Mouse (Mus musculus): ENCODE results near the gene Atn1. TPM values are rescaled to one million over a fixed set of nuclear protein-coding genes. Genes with fewer than 3 reads are reported as not detected.

Atn1 gene
- total RNA-seq, 2 experiments from 2014 or later, result 138 to 150 TPM

DNA sequence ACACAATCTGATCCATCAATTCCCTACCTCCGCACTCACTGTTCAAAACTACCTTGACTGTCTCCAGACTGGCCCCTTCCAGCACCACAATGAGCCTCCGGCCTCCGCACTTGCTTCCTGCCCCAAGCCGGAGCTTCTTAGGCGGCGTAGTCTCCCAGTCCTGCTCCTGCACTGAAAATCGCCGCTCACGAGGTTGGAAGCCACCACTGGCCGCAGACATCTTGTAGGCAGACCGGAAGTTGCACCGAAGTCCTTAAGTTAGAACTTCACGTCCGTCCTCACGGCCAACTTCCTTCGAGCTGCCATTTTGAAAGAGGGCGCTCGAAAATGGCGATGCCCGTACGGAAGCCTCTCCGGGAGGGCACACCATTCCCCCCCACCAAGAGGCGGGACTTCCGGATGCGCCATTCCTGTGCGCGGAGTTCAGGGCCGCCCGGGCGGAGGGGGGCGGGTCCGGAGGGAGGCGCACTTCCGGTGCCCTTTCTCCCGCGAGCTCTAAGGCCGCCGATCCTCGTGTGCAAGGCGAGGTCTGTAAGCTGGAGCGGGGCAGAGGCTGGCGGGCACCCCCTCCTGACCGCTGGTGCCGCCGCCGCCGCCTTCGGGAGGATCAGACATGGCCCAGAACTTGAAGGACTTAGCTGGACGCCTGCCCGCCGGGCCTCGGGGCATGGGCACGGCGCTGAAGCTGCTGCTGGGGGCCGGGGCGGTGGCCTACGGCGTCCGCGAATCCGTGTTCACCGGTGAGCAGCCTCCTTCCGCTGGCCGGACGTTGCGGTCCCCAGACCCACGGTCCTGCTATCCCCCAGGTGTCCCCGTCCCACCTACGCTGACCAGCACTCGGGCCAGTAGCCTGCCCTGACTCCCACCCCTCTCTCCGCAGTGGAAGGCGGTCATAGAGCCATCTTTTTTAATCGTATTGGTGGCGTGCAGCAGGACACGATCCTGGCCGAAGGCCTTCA, 44.2 kb downstream of the Atn1 start, which contains the start of the genes Emg1 and Phb2:
TSS of gene Emg1 (minus strand) at position 355 of the 959 bp plus-strand sequence.
TSS of gene Phb2 (plus strand) at position 513 of the 959 bp plus-strand sequence.
- DNase-seq (ENCODE audit: low spot score in 2 of 2), result peak; percentile 96 to 97

GRCm38 (mm10) chr6:124708289-124708889, 47.9 kb downstream of the Atn1 start:
- no peak for DNase-seq (ENCODE audit: low spot score in 2 of 2)

DNA sequence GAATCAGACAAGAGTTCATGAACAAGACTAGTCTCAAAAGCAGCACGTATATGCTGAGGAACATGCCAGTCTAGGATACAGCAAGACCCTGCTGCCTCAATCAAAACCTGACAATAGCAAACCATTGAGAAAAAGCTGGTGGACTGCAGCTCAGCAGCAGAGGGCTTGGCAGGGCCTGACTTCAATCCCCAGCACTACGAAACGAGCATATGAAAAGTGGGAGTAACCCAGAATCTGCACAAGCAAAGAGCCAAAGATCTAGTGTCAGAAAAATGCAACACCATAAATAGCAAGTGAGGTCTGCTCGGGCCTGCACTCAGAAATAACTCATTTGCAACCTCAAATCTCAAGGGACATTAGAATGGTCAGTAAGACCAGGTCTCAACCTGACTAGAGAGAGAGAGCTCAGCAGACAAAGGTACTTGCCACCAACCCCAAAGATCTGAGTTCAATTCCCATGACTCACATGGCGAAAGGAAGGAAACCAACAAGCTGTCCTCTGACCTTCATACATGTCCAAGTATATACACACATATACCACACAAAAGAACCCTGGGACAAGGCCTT, 50.2 kb downstream of the Atn1 start:
- no peak for DNase-seq (ENCODE audit: low spot score in 2 of 2)

- DNase-seq (ENCODE audit: low spot score in 2 of 2), result no peak
Measured at GRCm38 (mm10) chr6:124704417-124704816, 51.9 kb downstream of the Atn1 start.

GRCm38 (mm10) chr6:124703789-124704188, 52.5 kb downstream of the Atn1 start:
- DNase-seq (ENCODE audit: low spot score in 2 of 2), result no peak

DNA sequence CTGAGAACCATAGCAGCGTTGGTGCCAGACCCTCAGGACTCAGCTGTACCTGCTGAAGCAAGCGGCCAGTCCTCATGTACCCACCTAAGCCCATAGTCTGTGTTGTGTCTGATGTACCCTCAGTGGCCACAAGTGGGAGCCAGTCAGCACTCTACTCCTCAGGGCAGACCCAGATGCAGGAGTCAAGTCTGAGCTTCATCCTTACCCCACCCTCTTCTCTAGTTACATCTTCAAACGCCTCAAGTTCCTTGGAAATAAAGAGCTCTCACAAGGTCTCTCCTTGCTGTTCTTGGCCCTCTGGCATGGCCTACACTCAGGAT, 53.6 kb downstream of the Atn1 start:
- peak; percentile 77 to 82 for DNase-seq (ENCODE audit: low spot score in 2 of 2)

DNA sequence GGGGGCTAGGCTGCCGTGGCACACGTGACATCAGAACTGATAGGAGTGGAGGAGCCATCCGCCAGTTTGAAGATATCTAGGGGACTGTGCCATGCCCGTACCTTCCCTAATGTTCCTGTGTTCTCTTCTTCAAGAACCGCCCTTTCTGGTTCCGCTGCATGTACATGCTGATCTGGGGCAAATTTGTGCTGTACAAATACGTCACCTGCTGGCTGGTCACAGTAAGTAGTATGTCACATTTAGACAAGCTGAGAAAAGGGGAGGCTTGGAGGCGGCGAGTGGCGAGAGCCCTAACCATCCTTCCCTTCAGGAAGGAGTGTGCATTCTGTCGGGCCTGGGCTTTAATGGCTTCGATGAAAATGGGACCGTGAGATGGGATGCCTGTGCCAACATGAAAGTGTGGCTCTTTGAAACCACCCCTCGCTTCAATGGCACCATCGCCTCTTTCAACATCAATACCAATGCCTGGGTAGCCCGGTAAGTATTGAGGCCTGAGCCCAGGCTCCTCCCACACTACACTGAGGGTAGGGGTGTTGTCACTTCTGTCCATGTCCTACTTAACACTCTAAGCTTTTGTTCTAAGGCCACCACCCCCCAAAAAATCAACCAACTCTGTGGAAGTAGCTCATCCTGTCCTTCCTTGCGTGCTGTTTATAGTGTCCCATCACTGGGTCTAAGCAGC, 54.1 kb downstream of the Atn1 start:
- no peak for DNase-seq (ENCODE audit: low spot score in 2 of 2)

DNA sequence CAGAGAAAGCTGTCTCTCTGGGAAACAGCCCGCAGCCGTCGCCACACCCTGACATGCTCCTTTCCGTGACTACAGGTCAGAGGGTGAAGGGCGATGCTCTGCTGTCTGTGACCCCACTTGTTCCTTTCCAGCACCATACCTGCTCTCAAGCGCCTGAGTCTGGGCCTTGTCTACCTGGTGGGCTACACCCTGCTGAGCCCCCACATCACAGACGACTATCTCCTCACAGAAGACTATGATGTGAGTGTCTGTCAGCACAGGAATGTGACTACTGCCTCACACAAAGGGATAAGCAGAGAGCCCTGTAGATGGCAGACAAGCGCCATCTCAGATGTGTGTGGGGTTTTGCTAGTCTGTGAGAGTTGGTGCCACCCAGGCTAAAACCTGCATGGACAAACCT, 55.0 kb downstream of the Atn1 start:
- peak in 1 of 2 experiments; percentile 46 for DNase-seq (ENCODE audit: low spot score in 2 of 2)

GRCm38 (mm10) chr6:124699962-124700610, 56.2 kb downstream of the Atn1 start:
- DNase-seq (ENCODE audit: low spot score in 2 of 2), result peak; percentile 56 to 66

- no peak for DNase-seq (ENCODE audit: low spot score in 2 of 2)
Measured at GRCm38 (mm10) chr6:124699366-124699765, 57.0 kb downstream of the Atn1 start.

DNA sequence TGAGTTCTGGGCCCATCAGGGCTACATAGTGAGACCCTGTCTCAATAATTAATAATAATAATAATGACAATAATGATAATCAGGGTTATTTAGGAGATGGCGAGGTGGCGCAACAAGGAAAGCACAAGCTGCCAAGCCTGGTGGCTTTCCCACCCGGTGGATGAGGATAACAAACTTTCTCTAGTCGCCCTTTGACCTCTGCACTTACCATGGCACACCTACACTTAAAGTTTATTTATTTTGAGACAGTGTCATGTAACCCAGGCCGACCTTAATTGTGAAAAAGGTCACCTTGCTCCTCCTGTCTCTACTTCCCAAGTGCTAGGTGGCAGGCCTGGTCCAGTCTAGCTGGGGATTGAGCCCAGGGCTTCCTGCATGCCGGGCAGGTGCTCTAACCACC, 57.6 kb downstream of the Atn1 start:
- no peak for DNase-seq (ENCODE audit: low spot score in 2 of 2)

DNA sequence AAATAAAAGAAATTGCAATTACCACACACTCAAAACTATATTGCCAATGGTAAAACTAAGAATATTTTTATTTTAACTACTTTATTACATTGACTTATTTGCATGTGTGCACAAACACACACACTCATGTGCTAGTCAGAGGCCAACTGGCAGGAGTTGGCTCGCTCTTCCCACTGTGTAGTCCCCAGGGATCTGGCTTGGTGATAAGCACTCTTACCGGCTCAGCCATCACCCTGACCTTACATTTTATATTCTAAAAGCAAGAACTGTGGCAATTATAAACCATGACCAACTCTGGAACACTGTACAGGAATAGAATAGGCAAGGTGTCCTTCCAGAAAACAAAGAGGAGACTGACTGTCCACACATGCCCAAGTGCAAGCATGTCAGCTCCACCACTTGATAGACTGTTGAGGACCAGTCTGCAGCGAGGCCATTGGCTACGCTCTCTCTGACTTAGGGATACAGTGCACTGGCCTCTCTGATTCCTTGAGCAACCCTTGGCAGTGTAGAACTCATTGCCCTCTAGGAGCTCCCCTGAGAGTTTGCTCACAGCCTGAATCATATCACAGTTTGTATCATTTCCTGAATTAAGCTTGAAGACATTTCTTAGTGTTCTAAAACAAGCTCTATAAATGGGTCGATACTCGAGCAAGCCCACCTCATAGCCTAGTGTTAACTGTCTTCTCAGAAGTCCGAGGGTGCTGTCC, 59.7 kb downstream of the Atn1 start:
- DNase-seq (ENCODE audit: low spot score in 2 of 2), result no peak

- DNase-seq (ENCODE audit: low spot score in 2 of 2), result peak; percentile 69 to 71
Measured at GRCm38 (mm10) chr6:124694166-124694955, 62.0 kb downstream of the Atn1 start.

DNA sequence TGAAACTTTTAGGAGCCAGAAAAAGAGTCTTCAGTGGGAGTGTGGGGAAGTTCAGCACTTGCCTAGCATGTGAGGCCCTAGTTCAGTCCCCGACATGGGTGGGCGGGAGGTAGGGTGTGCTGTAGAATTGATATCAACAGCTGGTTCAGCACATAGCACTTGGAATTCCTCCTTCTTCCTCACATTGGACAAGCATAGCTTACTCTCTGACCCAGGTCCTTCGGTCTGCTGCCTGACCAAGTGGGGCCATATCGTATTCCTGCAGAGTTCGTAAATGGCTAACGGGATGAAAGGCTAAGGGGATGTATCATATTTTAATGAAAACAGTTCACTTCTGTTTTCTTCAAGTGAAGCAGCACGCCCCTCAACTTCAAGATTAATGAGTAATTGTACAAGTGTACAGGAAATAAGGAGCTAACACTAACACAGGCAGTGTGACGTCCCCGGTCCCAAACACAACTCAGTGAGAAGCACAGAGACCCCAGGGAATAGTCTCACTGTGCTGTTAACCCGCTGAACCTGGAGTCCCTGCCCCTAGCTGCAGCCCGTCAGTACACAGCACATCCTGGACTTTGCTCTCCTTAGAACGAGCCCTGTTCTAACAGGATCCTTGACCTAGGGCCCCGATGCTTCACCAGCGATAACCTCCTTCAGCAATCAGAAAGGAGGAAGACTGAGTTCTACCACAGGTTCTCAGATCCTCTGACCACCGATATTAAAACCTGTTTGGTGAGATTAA, 62.9 kb downstream of the Atn1 start:
- DNase-seq (ENCODE audit: low spot score in 2 of 2), result no peak

Small RNA genes within 50 kb of the gene (microRNA-seq; reads per million reads assigned to microRNA genes)
- gene Mir141 (0.67 to 1.8 reads per million in 2 experiments), gene Mir200c (17.1 to 29.5 reads per million in 2 experiments)

Other genes with a start within 250 kb of the Atn1 start
- under 1 TPM; 0.30 to 0.47 TPM for gene C1ra, start 244.1 kb downstream of the Atn1 start, total RNA-seq (2021)
- gene C1s1, start 214.2 kb downstream of the Atn1 start, total RNA-seq (2021), result 1 to 10 TPM; 1.2 to 1.3 TPM
- under 1 TPM in 1 of 2 experiments, not detected in 1; 0.16 TPM for gene C1rb, start 186.2 kb downstream of the Atn1 start, total RNA-seq (2021)
- under 1 TPM; 0.57 to 0.62 TPM for gene C1s2, start 120.4 kb downstream of the Atn1 start, total RNA-seq (2021)
- gene Lpcat3, start 93.5 kb downstream of the Atn1 start, total RNA-seq (2021), result 10 to 100 TPM; 43.5 to 44.0 TPM
- gene Emg1, start 44.3 kb downstream of the Atn1 start, total RNA-seq (2021), result 10 to 100 TPM; 49.4 to 53.8 TPM
- gene Phb2, start 44.2 kb downstream of the Atn1 start, total RNA-seq (2021), result 100 to 1,000 TPM; 159 to 164 TPM
- gene Ptpn6, start 17.8 kb downstream of the Atn1 start, total RNA-seq (2021), result 1 to 10 TPM; 4.3 to 5.3 TPM
- 100 to 1,000 TPM; 329 to 345 TPM for gene Grcc10, start 15.2 kb downstream of the Atn1 start, total RNA-seq (2021)
- not detected for gene Gm45234, start 503 bp downstream of the Atn1 start, total RNA-seq (2021)
- gene Eno2, start 13.1 kb upstream of the Atn1 start, total RNA-seq (2021), result 100 to 1,000 TPM; 476 to 480 TPM
- 1 to 10 TPM; 1.8 to 3.6 TPM for gene Lrrc23, start 23.2 kb upstream of the Atn1 start, total RNA-seq (2021)
- gene Spsb2, start 52.1 kb upstream of the Atn1 start, total RNA-seq (2021), result 1 to 10 TPM; 3.3 to 5.0 TPM
- 100 to 1,000 TPM; 466 to 472 TPM for gene Tpi1, start 57.8 kb upstream of the Atn1 start, total RNA-seq (2021)
- 100 to 1,000 TPM; 181 to 187 TPM for gene Usp5, start 73.0 kb upstream of the Atn1 start, total RNA-seq (2021)
- 1 to 10 TPM; 5.4 to 6.1 TPM for gene Cdca3, start 73.0 kb upstream of the Atn1 start, total RNA-seq (2021)
- gene Gnb3, start 83.8 kb upstream of the Atn1 start, total RNA-seq (2021), result under 1 TPM in 1 of 2 experiments, not detected in 1; 0.27 TPM
- gene P3h3, start 101.2 kb upstream of the Atn1 start, total RNA-seq (2021), result 10 to 100 TPM; 29.1 to 32.1 TPM
- 100 to 1,000 TPM; 162 to 178 TPM for gene Gpr162, start 107.5 kb upstream of the Atn1 start, total RNA-seq (2021)
- 1 to 10 TPM in 1 of 2 experiments, under 1 TPM in 1; 0.62 to 1.0 TPM for gene Cd4, start 131.7 kb upstream of the Atn1 start, total RNA-seq (2021)
- gene Lag3, start 155.2 kb upstream of the Atn1 start, total RNA-seq (2021), result 1 to 10 TPM; 1.2 to 2.1 TPM
- gene Ptms, start 163.6 kb upstream of the Atn1 start, total RNA-seq (2021), result 1,000 to 10,000 TPM; 1,413 to 1,419 TPM
- 100 to 1,000 TPM; 609 to 620 TPM for gene Mlf2, start 174.9 kb upstream of the Atn1 start, total RNA-seq (2021)
- gene Cops7a, start 209.0 kb upstream of the Atn1 start, total RNA-seq (2021), result 100 to 1,000 TPM in 1 of 2 experiments, 10 to 100 TPM in 1; 97.7 to 101 TPM
- gene Pianp, start 240.2 kb upstream of the Atn1 start, total RNA-seq (2021), result 100 to 1,000 TPM; 109 to 120 TPM